Mouse (Mus musculus): Measurements from ENCODE around the gene Cyth2.
A peak's percentile ranks its signal among the peaks of the same experiment; 100 is the strongest.

Cyth2 gene

DNA sequence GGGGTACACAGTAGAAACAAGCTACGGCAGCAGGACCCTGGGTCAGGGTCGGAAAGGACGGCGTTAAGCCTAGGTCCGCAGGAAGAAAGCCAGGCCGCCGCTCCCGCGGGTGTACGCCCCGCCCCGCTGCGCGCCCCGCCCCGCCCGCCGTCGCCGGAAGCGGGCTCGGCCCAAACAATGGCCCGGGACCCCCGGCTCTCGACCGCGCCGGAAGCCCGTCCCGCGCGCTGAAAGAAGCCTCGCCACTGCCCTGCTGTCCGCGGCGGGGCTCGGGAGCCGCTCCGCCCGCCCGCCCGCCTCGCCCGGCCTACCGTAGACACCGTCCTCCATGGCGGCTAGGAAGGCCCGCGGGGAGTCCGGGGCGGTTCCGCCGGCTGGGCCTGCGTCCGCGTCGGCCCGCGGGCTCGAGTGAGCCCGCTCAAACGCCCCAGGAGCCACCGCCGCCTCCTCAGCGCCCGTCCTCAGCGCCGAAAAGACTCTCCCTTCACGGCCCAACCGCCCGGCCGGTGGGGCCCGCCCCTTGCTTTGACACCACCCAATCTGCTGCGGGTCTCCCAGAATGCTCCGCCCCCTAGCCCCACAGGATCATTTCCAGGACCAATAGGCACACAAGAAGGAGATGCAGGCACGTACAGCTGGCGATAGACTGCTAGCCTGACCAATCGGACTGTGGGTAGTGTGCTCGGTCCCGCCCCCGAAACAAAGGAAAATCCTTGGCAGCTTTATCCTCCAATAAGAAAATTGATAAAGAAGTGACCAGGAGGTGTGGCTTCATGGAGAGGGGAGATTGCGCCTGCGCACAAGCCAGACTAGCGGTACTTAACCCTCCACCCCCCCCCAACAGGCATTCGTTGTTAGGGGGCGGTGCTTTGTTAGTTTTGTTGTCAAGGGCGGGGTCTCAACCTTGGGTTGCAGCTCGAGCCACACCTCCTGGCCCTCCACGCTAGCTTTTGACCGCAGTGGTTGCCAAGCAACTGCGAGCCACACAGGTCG is at the start of gene Cyth2:
Gene Cyth2 (minus strand): TSS at position 795 of the 993 bp plus-strand sequence.
- peak; percentile 100 for DNase-seq (ENCODE audit: low read depth, low spot score)

- DNase-seq (ENCODE audit: low read depth, low spot score) = no peak
These were observed 48.4 kb upstream of the Cyth2 start for GRCm38 (mm10) chr7:45862804-45863203.

DNA sequence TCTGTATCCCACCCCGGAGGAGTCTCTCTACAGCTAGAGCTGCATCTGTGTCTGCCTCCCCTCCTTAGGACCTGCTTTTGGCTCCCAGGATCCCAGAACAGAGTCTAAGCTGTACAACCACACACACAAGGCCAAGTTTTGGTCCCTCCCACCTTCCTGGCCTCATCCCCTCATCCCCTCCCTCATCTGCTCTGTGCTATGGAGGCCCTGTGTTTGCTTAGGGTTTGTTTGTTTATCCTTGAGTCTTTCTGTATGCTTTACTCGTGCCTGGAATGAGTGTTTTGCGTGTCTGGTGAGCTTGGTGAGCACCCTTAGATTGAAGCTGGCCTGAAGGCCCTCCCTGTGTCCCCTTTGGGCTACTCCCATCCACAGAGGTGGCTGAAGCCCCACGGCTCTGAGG is 44.6 kb upstream of the Cyth2 start:
- DNase-seq (ENCODE audit: low read depth, low spot score) = no peak

GRCm38 (mm10) chr7:45856950-45857901 is 42.8 kb upstream of the Cyth2 start:
- peak; percentile 84 for DNase-seq (ENCODE audit: low read depth, low spot score)

DNA sequence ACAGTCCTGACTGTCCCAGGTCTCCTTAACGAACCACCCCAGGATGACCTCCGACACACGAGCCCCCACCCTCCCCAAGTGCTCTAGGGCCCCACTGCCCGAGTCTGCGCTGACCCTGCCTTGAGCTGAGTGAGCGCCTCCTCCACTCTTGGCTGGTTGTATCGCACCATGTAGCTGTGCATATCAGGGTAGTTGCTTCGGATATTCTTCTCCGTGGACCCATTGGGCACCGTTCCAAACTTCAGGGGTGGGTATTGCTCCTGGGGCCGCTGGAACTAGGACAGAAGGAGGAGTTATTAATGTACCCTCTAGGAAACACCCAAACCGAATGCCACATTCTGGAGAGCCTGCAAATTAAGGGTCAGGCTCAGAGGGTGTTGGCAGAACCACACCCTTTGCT is 38.7 kb upstream of the Cyth2 start:
- DNase-seq (ENCODE audit: low read depth, low spot score) = no peak

GRCm38 (mm10) chr7:45850661-45851060 is 36.3 kb upstream of the Cyth2 start:
- DNase-seq (ENCODE audit: low read depth, low spot score) = no peak

DNA sequence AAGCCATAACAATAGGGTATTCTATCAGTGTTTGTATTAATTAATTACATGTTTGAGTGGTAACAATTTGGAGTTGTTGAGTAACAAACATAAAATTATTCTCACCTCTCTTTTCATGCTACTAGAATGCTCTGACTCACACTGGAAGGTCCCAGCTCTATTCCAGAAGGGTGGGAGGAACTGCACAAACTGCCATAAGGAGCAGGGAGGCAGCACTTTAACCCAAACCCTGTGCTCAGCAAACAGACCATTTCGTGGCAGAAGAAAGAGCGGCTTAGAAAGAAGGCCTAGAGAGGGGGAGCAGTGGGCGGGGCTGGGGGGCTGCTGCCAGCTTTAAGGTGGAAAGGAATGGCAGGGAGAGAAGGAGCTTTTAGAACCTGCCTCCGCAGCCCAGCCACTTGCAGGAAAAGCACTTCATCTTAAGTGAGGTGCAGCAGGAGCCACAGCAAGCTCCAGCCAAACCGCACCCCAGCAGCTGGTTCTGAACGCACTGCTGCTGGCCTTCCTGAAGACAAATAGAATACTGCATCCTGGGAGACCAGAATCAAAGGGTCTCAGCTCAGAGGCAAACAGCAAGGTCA is 34.2 kb upstream of the Cyth2 start:
- no peak for DNase-seq (ENCODE audit: low read depth, low spot score)

DNA sequence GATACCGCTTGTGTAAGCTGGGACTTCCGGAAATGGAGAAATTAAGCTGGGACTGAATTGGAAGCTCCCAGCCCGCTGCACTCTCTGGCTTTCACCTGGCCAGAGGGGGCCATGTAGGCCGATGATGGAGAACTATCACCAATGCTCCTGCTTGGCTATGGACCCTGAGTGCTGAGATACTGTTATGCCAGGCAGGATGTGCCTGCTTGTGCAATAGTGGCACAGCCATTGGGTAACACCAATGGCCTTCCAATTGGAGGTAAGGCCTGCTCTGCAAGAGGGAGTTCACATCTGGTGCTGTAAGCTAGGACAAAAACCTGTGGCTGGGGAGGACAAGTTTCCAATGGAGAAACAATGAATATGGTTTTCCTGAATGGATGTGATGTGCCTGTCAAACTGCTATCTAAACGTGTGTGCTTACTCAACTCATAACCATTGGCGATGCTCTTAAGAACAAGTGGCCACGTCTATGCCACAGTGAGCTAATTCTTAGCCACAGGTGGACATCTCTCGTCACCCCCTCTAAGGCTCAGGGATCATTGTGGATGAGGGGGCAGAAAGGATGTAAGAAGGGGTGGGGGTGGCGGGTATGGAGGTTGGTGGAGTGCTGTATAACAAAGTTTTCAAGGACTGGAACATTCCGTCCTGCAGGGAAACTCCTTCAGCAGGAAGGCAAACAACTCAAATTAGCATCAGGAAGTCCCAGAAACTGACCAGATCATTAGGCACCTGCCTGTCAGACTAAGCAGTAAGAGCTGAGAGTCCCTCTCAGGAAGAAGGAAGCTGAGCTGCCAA is 28.8 kb upstream of the Cyth2 start:
- no peak for DNase-seq (ENCODE audit: low read depth, low spot score)

DNA sequence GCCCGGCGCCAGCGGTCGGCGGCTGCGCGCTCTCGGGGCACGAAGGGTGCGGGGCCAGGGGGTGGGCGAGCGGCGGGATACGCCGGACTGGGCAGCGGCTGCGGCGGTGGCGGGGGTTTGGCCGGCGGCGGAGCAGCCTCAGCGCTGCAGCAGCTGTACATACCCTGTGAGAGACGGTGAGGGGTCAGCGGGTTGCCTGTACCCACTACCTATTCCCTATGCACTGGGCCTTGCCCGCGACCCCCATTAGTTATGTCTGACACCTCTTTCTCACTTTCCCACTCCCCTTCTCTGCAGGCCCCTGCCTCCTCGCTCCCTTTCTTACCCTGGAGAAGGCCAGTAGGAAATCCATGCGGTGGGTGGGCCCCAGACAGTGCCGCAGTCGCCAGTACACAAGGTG is 19.5 kb upstream of the Cyth2 start:
- DNase-seq (ENCODE audit: low read depth, low spot score) = no peak

DNA sequence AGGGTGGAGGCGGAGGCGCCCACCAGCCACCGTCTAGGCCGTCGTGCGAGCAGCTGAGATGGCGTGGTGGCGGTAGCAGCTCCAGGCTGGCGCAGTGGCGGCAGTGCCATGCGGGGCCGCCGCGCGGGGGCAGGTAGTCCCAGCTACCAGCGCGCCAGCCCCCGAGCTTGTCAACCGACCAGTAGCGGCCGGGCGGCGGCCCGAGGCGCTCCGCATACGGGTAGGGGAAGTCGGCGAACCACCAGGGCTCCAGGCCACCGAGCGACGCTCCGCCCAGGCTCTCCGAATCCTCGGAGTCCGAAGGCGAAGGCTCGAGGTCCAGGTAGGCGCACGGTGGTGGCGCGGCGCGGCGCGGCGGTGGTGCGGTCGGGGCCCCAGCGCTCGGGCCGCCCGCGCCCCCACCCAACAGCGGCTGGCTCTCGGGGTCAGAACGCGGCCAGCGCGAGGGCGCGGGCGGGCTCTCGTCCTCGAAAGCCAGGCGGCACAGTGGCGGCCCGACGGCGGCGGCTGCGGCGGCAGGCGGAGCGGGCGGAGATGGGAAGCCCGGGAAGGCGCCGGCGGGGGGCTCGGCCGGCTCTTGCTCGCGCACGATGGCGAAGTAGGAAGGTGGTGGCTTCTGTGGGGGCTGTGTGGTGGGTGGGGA is 18.9 kb upstream of the Cyth2 start:
- DNase-seq (ENCODE audit: low read depth, low spot score) = no peak

DNA sequence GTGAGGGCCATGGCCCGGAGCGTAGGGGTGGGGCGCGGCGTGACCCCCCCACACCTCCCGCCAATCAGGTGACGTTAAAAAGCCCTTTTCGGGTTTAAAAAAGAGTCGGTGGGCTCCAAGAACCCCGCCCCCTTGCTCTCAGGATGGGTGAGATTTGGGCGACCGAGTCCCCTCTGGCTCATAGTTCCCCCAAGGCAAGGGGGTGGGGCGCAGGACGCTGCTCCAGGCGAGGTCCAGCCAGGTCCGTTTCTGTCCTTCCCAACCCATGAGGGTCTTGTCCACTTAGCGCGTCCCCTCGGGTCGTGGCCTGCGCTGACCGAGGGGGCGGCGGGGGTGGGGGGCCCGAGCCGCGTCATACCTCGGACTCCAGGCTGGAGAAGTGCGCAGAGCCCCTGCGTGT is 18.0 kb upstream of the Cyth2 start:
- DNase-seq (ENCODE audit: low read depth, low spot score) = no peak

DNA sequence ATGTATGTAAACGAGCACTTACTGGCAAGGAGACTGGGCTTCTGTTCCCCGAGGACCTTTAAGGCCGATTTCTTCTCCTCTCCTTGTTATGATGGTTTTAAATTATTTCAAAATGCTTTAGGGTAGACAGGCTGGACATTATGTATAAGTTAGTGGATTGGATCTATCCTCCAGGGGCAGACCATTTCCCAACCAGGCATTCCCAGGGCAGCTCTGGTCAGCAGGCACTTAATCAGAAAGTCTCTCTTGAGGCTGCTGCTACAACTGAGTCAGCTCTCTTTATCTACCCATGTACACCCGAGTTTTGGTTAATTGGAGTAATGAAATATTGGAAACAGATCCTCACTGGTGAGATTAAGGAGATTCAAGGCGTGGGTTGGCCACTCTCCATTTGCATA is 16.7 kb upstream of the Cyth2 start:
- DNase-seq (ENCODE audit: low read depth, low spot score) = no peak

GRCm38 (mm10) chr7:45830427-45831127 is 16.2 kb upstream of the Cyth2 start, which contains the start of gene Grwd1:
Gene Grwd1 (minus strand): TSS chr7:45830944.
- peak; percentile 95 for DNase-seq (ENCODE audit: low read depth, low spot score)

DNA sequence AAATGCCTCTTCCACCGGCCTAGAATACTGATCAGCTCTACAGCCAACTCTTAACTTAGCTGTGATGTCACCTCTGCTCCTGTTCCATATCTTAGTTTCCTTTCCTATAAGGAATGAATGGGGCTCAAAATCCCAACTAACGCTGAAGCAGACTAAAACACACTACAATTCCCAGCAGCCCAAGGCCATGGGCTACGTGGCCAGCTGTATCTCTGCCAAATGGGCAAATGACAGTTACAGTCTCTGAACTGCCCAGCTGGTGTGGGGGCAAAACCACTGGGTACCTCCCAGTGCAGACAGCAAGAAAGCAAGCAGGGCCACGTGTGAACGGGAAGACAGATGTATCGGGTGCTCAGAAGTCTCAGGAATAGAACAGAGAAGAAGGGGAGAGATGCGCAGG is 12.2 kb upstream of the Cyth2 start:
- DNase-seq (ENCODE audit: low read depth, low spot score) = no peak

- DNase-seq (ENCODE audit: low read depth, low spot score) = no peak
These were observed 10.2 kb upstream of the Cyth2 start, which contains the start of gene Kcnj14 for GRCm38 (mm10) chr7:45824598-45824997. Gene Kcnj14 (minus strand): TSS chr7:45824782.

DNA sequence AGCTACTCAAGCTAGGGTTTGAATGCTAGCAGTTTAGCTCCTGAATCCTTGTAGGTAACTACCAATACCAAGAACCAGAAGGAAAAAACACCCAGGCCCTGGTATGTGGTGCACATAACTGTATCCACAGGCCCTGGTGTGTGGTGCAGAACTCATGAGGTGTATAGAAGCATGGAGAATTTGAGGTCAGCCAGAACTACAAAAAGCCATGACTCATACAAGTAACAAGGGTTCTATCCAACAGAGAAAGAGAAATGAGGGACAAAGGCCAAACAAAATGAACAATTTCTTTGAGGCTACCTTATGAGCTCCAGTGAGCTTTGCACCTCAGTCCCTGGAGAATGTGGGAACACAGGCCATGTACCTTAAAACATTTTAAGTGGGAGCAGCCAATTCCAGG is 6.5 kb upstream of the Cyth2 start:
- DNase-seq (ENCODE audit: low read depth, low spot score) = no peak

DNA sequence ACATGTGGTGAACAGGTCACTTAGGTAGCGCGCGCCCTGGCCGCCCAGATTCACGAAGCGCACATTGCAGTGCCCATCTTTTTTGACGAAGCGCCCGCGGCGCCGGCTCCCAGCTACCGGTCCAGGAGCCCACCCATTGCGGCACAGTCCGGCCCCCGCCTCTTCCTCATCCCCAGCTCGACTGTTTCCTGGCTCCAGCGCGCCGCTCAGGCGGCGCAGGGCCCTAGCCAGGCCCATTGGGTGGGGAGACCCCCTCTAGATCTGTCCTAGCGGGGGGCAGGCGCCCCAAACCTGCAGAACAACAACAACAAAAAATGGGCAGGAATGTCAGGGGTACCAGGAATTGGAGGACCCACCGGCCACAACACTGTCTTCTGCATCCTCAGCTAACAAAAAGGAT is 5.5 kb upstream of the Cyth2 start:
- DNase-seq (ENCODE audit: low read depth, low spot score) = no peak

DNA sequence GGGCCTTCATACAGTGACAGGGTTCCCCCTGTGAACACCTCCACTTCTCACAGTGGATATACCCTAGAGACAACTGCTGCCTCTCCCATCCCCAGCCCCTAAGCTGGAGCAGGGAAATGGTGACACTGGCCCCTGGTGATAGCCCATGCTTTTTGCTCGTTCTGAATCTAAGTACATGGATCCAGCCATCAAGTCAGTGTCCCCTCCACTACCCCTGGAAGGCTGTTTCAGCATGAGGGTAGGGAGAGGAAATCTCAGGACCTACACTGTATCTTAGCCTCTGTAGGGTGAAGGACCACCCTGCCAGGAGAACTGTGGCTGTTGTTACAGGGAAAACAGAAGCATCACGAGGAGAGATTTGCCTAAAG is 1.6 kb upstream of the Cyth2 start:
- no peak for DNase-seq (ENCODE audit: low read depth, low spot score)

DNA sequence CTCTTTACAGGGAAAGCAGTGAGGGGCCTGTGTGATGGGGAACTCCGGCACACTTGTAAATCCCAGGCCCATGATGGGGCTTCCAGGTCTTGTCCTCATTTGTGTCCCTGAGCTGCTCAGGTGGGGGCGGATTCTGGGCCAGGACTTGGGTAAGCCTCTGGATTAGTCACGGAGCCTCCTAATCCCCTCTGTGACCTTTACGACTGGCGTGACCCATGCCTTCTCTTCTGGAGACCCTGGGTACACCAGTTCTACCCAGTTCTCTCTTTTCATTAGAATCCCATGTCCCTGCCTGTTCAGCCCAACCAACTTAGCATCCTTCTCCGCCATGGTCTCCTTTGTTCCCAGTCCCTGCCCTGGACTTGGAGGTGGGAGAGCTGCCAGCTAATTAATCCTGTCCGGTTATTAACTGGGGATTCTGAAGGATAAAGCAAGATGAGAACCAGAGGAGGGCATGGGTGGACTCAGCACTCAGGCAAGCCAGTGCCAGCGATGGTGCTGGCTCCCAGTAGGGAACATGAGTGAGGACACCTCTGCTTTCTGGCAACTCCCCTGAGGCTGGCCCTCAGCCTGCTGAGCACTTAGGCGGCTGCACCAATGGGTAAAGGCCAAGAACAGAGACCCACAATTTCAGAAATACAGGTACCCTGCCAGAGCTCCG is 1.1 kb upstream of the Cyth2 start:
- peak; percentile 42 for DNase-seq (ENCODE audit: low read depth, low spot score)
